24 mouse cellular contexts compared by ENCODE assay signal in genomic region chr8:91448667-91449329, GRCm38 (mm10).
DNase-seq lines count a peak whose midpoint lies in the region; ATAC-seq and TF ChIP-seq lines count a peak whose summit lies in the region.
"Had no signal": no experiment of that assay in that cellular context is flagged by ENCODE, and none has a peak within 500 bp of the region (broad histone marks: within the 10 kb centered on the region; RNA-seq: fewer than 3 reads in every experiment).

No protein-coding gene starts in this region.

- H3K27me3 ChIP-seq in heart, embryonic 12.5 days (replicated peaks): no peaks in the 10 kb centered on the region
- no peaks in the 10 kb centered on the region for H3K27me3 ChIP-seq in lung, postnatal 0 days (replicated peaks; ENCODE audit: insufficient read depth, low read length)
- no peaks in the 10 kb centered on the region for H3K27me3 ChIP-seq in hindbrain, embryonic 13.5 days
- H3K27me3 ChIP-seq: CH12.LX; forebrain, embryonic 13.5 days; hindbrain, embryonic 15.5 days; limb, embryonic 12.5 days; liver, embryonic 15.5 days; megakaryocyte, embryonic 14.5 days had no signal

- no peaks in the 10 kb centered on the region for H3K9me3 ChIP-seq in heart, embryonic 12.5 days (replicated peaks)
- H3K9me3 ChIP-seq in lung, postnatal 0 days (ENCODE audit: low read length): no peaks in the 10 kb centered on the region
- no peaks in the 10 kb centered on the region for H3K9me3 ChIP-seq in hindbrain, embryonic 13.5 days
- H3K9me3 ChIP-seq: forebrain, embryonic 13.5 days; hindbrain, embryonic 15.5 days; limb, embryonic 12.5 days; liver, embryonic 15.5 days; megakaryocyte, embryonic 14.5 days had no signal

- H3K27ac ChIP-seq in heart, embryonic 12.5 days (ENCODE audit: poor library complexity, severe bottlenecking): no peak overlapping the region
- no peak overlapping the region for H3K27ac ChIP-seq in lung, postnatal 0 days (ENCODE audit: low read length)
- no peak overlapping the region for H3K27ac ChIP-seq in hindbrain, embryonic 13.5 days
- H3K27ac ChIP-seq: forebrain, embryonic 13.5 days; hindbrain, embryonic 15.5 days; left cerebral cortex, adult 2 months; limb, embryonic 12.5 days; liver, embryonic 15.5 days had no signal

- ATAC-seq in heart, embryonic 12.5 days (ENCODE audit: insufficient number of reproducible peaks, low FRiP score): no peak
- ATAC-seq in lung, postnatal 0 days: peak; percentile 65
- ATAC-seq in hindbrain, embryonic 13.5 days (ENCODE audit: low FRiP score): no peak
- ATAC-seq: activated CD4-positive, CD25-positive, alpha-beta regulatory T cell, adult 4 months; forebrain, embryonic 13.5 days; inflammation-experienced regulatory T-cells, adult 6 months had no signal

- TF ChIP-seq POLR2A in lung, adult 2 months (IDR thresholded peaks at IDR 0.05; ENCODE audit: borderline replicate concordance, extremely low read depth, low read depth, low read length): no peak

- H3K4me3 ChIP-seq in heart, embryonic 12.5 days: no peak overlapping the region
- H3K4me3 ChIP-seq in lung, postnatal 0 days (ENCODE audit: low read depth, low read length): no peak overlapping the region
- H3K4me3 ChIP-seq in lung, adult 2 months (replicated peaks; ENCODE audit: extremely low read depth, low read depth, low read length): no peak overlapping the region
- no peak overlapping the region for H3K4me3 ChIP-seq in hindbrain, embryonic 13.5 days
- H3K4me3 ChIP-seq: forebrain, embryonic 13.5 days; hindbrain, embryonic 15.5 days; left cerebral cortex, adult 2 months; limb, embryonic 12.5 days; liver, embryonic 15.5 days; megakaryocyte, embryonic 14.5 days had no signal

- WGBS in heart, embryonic 12.5 days: 86% methylated on average over 7 of the region's 7 CpGs
- 57% methylated on average over 7 of the region's 7 CpGs for WGBS in lung, postnatal 0 days
- WGBS in lung, adult 2 months: 75% methylated on average over 7 of the region's 7 CpGs
- WGBS in hindbrain, embryonic 13.5 days: 92% methylated on average over 7 of the region's 7 CpGs

- no peak overlapping the region for H3K4me2 ChIP-seq in heart, embryonic 12.5 days
- H3K4me2 ChIP-seq in lung, postnatal 0 days (replicated peaks; ENCODE audit: low read depth, low read length): no peak overlapping the region
- no peak overlapping the region for H3K4me2 ChIP-seq in hindbrain, embryonic 13.5 days
- H3K4me2 ChIP-seq: forebrain, embryonic 13.5 days; heart, embryonic 11.5 days; hindbrain, embryonic 15.5 days; limb, embryonic 12.5 days; liver, embryonic 15.5 days had no signal

- H3K9ac ChIP-seq in heart, embryonic 12.5 days: no peak overlapping the region
- no peak overlapping the region for H3K9ac ChIP-seq in lung, postnatal 0 days (replicated peaks; ENCODE audit: low read depth)
- H3K9ac ChIP-seq in hindbrain, embryonic 13.5 days: no peak overlapping the region
- H3K9ac ChIP-seq: forebrain, embryonic 13.5 days; hindbrain, embryonic 15.5 days; limb, embryonic 12.5 days; liver, embryonic 15.5 days had no signal

- H3K36me3 ChIP-seq in heart, embryonic 12.5 days: no peaks in the 10 kb centered on the region
- no peaks in the 10 kb centered on the region for H3K36me3 ChIP-seq in lung, postnatal 0 days (ENCODE audit: insufficient read depth, low read length)
- H3K36me3 ChIP-seq in hindbrain, embryonic 13.5 days: no peaks in the 10 kb centered on the region
- H3K36me3 ChIP-seq: hindbrain, embryonic 15.5 days; limb, embryonic 12.5 days; liver, embryonic 15.5 days had no signal

- DNase-seq in heart, adult 11 months: peak; percentile 78
- peak; percentile 25 for DNase-seq in lung, postnatal 0 days (ENCODE audit: low spot score)
- no peak for DNase-seq in lung, adult 2 months
- peak; percentile 45 for DNase-seq in kidney, postnatal 14 days
- DNase-seq in lung, postnatal 36 days: peak; percentile 42
- DNase-seq in cerebellum, postnatal 10 days: no peak
- DNase-seq: adrenal gland, adult 2 months; cerebellum, adult 2 months; cerebellum, postnatal 25 days; gastrocnemius, postnatal 14 days; heart, adult 18-20 months; midbrain, embryonic 14.5 days had no signal

- no peak for TF ChIP-seq CTCF in lung, postnatal 0 days (IDR thresholded peaks at IDR 0.05)
- TF ChIP-seq CTCF in lung, adult 2 months (IDR thresholded peaks at IDR 0.05; ENCODE audit: insufficient read depth, low read length): no peak

- TF ChIP-seq EP300 in lung, postnatal 0 days (IDR thresholded peaks at IDR 0.05): no peak

- H3K4me1 ChIP-seq in heart, embryonic 12.5 days (replicated peaks): 0 out of 2 replicates have a peak, but pooled peaks cover 2% of the 10 kb centered on the region
- H3K4me1 ChIP-seq in lung, postnatal 0 days (ENCODE audit: insufficient read depth, low read depth, low read length): no peaks in the 10 kb centered on the region
- H3K4me1 ChIP-seq in lung, adult 2 months (ENCODE audit: control insufficient read depth, insufficient read depth, low read length): no peaks in the 10 kb centered on the region; the same call in 1 of the 2 replicates
- peaks cover 8% of the 10 kb centered on the region; the same call in 1 of the 2 replicates for H3K4me1 ChIP-seq in hindbrain, embryonic 13.5 days (replicated peaks)
- H3K4me1 ChIP-seq: forebrain, embryonic 13.5 days; hindbrain, embryonic 15.5 days; megakaryocyte, embryonic 14.5 days had no signal

Comparison
In these comparisons a context has a peak if more than half of its experiments do, and no peak if none do; other contexts are left out.
1. DNase-seq: peak in heart, adult 11 months (single experiment), lung, postnatal 0 days (single experiment), kidney, postnatal 14 days (single experiment) and lung, postnatal 36 days (single experiment); none in lung, adult 2 months (single experiment) and cerebellum, postnatal 10 days (0 of 2).